ENCODE assay signal across 17 mouse cellular contexts in genomic region chr5:119833223-119834030, GRCm38 (mm10). TPM values are rescaled to one million over a fixed set of nuclear protein-coding genes. Genes with fewer than 3 reads are reported as not detected.
DNase-seq lines count a peak whose midpoint lies in the region; ATAC-seq and TF ChIP-seq lines count a peak whose summit lies in the region.
"Had no signal": no experiment of that assay in that cellular context is flagged by ENCODE, and none has a peak within 500 bp of the region (broad histone marks: within the 10 kb centered on the region; RNA-seq: fewer than 3 reads in every experiment).

No protein-coding gene starts in this region.

- peak overlapping the region; percentile 40 for H3K9ac ChIP-seq in heart, adult 2 months (ENCODE audit: low read depth, low read length)
- peak overlapping the region; percentile 98 for H3K9ac ChIP-seq in lung, embryonic 14.5 days
- peak overlapping the region; percentile 78 for H3K9ac ChIP-seq in heart, postnatal 0 days (replicated peaks; ENCODE audit: low read depth, low read length)
- H3K9ac ChIP-seq: liver, postnatal 0 days; midbrain, embryonic 13.5 days; neural tube, embryonic 13.5 days had no signal

- TF ChIP-seq CTCF in heart, adult 2 months (IDR thresholded peaks at IDR 0.05), result no peak
- no peak for TF ChIP-seq CTCF in lung, embryonic 14.5 days (IDR thresholded peaks at IDR 0.05; ENCODE audit: low read depth)
- no peak for TF ChIP-seq CTCF in brain, embryonic 14.5 days (IDR thresholded peaks at IDR 0.05; ENCODE audit: borderline replicate concordance, extremely low read depth, insufficient read depth, insufficient read length)
- TF ChIP-seq CTCF in heart, postnatal 0 days (IDR thresholded peaks at IDR 0.05; ENCODE audit: low read depth), result no peak

- TF ChIP-seq EP300 in heart, adult 2 months (IDR thresholded peaks at IDR 0.05; ENCODE audit: insufficient read depth, low read depth, low read length), result no peak
- TF ChIP-seq EP300 in heart, postnatal 0 days (IDR thresholded peaks at IDR 0.05; ENCODE audit: low read depth), result no peak

- peak overlapping the region; percentile 46; the same call in 1 of the 2 replicates for H3K4me3 ChIP-seq in heart, adult 2 months
- H3K4me3 ChIP-seq in lung, embryonic 14.5 days (ENCODE audit: low read depth, low read length), result peak overlapping the region; percentile 63
- peak overlapping the region; percentile 59 for H3K4me3 ChIP-seq in heart, postnatal 0 days (ENCODE audit: low read depth, low read length)
- H3K4me3 ChIP-seq: midbrain, embryonic 13.5 days; neural tube, embryonic 13.5 days had no signal

- no peaks in the 10 kb centered on the region for H3K79me2 ChIP-seq in heart, adult 2 months (replicated peaks; ENCODE audit: control insufficient read depth, insufficient read depth, low read length)

- no peak for ATAC-seq in lung, embryonic 14.5 days (ENCODE audit: insufficient read depth)
- ATAC-seq in heart, postnatal 0 days (ENCODE audit: insufficient read depth, low read depth), result no peak
- ATAC-seq: inflammation-experienced regulatory T-cells, adult 6 months; liver, postnatal 0 days; midbrain, embryonic 13.5 days had no signal

- H3K9me3 ChIP-seq in lung, embryonic 14.5 days (ENCODE audit: low read depth, low read length), result no peaks in the 10 kb centered on the region
- H3K9me3 ChIP-seq in heart, postnatal 0 days (replicated peaks; ENCODE audit: control insufficient read depth, low read length), result no peaks in the 10 kb centered on the region
- H3K9me3 ChIP-seq: midbrain, embryonic 13.5 days; neural tube, embryonic 13.5 days had no signal

- TF ChIP-seq POLR2A in heart, adult 2 months (IDR thresholded peaks at IDR 0.05; ENCODE audit: insufficient read depth, low read depth, low read length), result no peak
- no peak for TF ChIP-seq POLR2A in brain, embryonic 14.5 days (IDR thresholded peaks at IDR 0.05; ENCODE audit: borderline replicate concordance, extremely low read depth, insufficient read depth, insufficient read length, poor library complexity, severe bottlenecking)

- H3K27ac ChIP-seq in heart, adult 2 months, result peak overlapping the region; percentile 72
- peak overlapping the region; percentile 97 for H3K27ac ChIP-seq in lung, embryonic 14.5 days (ENCODE audit: low read depth)
- H3K27ac ChIP-seq in heart, postnatal 0 days (ENCODE audit: low read depth), result peak overlapping the region; percentile 79
- H3K27ac ChIP-seq: midbrain, embryonic 13.5 days; neural tube, embryonic 13.5 days had no signal

- H3K4me2 ChIP-seq in lung, embryonic 14.5 days, result peak overlapping the region; percentile 84
- H3K4me2 ChIP-seq in heart, postnatal 0 days (ENCODE audit: low read depth, low read length), result peak overlapping the region; percentile 75
- H3K4me2 ChIP-seq: midbrain, embryonic 13.5 days; neural tube, embryonic 13.5 days had no signal

- intact Hi-C loops in heart, adult 2 months (cut with DNase I), result no loop called here
- intact Hi-C loops in heart, postnatal 14 days (cut with DNase I), result no loop called here

- DNase-seq in heart, adult 2 months, result no peak
- DNase-seq in heart, postnatal 14 days, result no peak
- DNase-seq in lung, embryonic 14.5 days, result peak; percentile 57
- DNase-seq in lung, postnatal 25 days (ENCODE audit: low spot score), result no peak
- peak; percentile 14 for DNase-seq in brain, embryonic 14.5 days (ENCODE audit: low read depth)
- no peak for DNase-seq in heart, postnatal 0 days (ENCODE audit: low spot score)
- DNase-seq in testis, postnatal 10 days (ENCODE audit: low spot score), result no peak
- no peak for DNase-seq in kidney, postnatal 14 days
- DNase-seq: cerebellum, adult 8-10 months; layer of hippocampus, adult 9-11 months; liver, postnatal 0 days; thymus, postnatal 4 days had no signal

- no peaks in the 10 kb centered on the region for H3K4me1 ChIP-seq in heart, adult 2 months (ENCODE audit: control insufficient read depth, insufficient read depth, low read length)
- H3K4me1 ChIP-seq in lung, embryonic 14.5 days (ENCODE audit: insufficient read depth), result no peaks in the 10 kb centered on the region
- no peaks in the 10 kb centered on the region for H3K4me1 ChIP-seq in heart, postnatal 0 days (ENCODE audit: control insufficient read depth, insufficient read depth)
- H3K4me1 ChIP-seq: neural tube, embryonic 13.5 days had no signal

- H3K27me3 ChIP-seq in heart, adult 2 months (ENCODE audit: control insufficient read depth, insufficient read depth, low read length), result no peaks in the 10 kb centered on the region; the same call in 1 of the 2 replicates
- peaks cover 49% of the 10 kb centered on the region for H3K27me3 ChIP-seq in lung, embryonic 14.5 days (ENCODE audit: insufficient read depth, low read length)
- peaks cover 29% of the 10 kb centered on the region; the same call in 1 of the 2 replicates for H3K27me3 ChIP-seq in heart, postnatal 0 days (ENCODE audit: control insufficient read depth, insufficient read depth, low read length)

- WGBS in heart, adult 2 months, result 40% methylated on average over 8 of the region's 8 CpGs
- WGBS in lung, embryonic 14.5 days, result 3% methylated on average over 8 of the region's 8 CpGs
- WGBS in heart, postnatal 0 days, result 30% methylated on average over 8 of the region's 8 CpGs

- no peaks in the 10 kb centered on the region for H3K36me3 ChIP-seq in heart, adult 2 months (ENCODE audit: control insufficient read depth, insufficient read depth, low read length)
- peaks cover 15% of the 10 kb centered on the region for H3K36me3 ChIP-seq in lung, embryonic 14.5 days (ENCODE audit: insufficient read depth)
- H3K36me3 ChIP-seq in heart, postnatal 0 days (replicated peaks; ENCODE audit: control insufficient read depth, insufficient read depth, low read length), result no peaks in the 10 kb centered on the region
- H3K36me3 ChIP-seq: midbrain, embryonic 13.5 days; neural tube, embryonic 13.5 days had no signal

RNA-seq across cellular contexts. Expression of gene Tbx5, which starts 1.0 kb away (rescaled TPM):
- total RNA-seq in heart, adult 2 months (2021), result 10 to 100 TPM; 22.6 to 36.9 TPM
- 26.5 and 27.0 TPM in 2 replicates for polyA plus RNA-seq in heart, adult 2 months (2012; rRNA removed)
- 10 to 100 TPM; 18.9 to 36.8 TPM for total RNA-seq in heart, postnatal 14 days (2021)
- 57.7 and 59.4 TPM in 2 replicates for polyA plus RNA-seq in lung, embryonic 14.5 days (2014; fragmentation: Nextera tagmentation; extraction: Ambion mirVana)
- 0.05 and 0.10 TPM in 2 replicates for polyA plus RNA-seq in brain, embryonic 14.5 days (2012; rRNA removed)
- 17.3 and 22.8 TPM in 2 replicates for total RNA-seq in heart, postnatal 0 days (2014; rRNA removed; ENCODE audit: low replicate concordance)
- 29.2 and 31.1 TPM in 2 replicates for polyA plus RNA-seq in heart, postnatal 0 days (2015; fragmentation: Nextera tagmentation; extraction: Ambion mirVana)
- total RNA-seq: left cerebral cortex, postnatal 14 days had no signal
- polyA plus RNA-seq: inflammation-experienced regulatory T-cells, adult 6 months; liver, postnatal 0 days; midbrain, embryonic 13.5 days; spleen, adult 2 months had no signal

Comparison
In these comparisons a context has a peak if more than half of its experiments do, and no peak if none do; other contexts are left out.
1. DNase-seq: peak in lung, embryonic 14.5 days (single experiment) and brain, embryonic 14.5 days (single experiment); none in heart, adult 2 months (0 of 2), heart, postnatal 14 days (0 of 2), lung, postnatal 25 days (single experiment), heart, postnatal 0 days (single experiment), testis, postnatal 10 days (single experiment) and kidney, postnatal 14 days (single experiment).
2. H3K9ac ChIP-seq: peak in every context shown above with its lines; median percentile 98 in lung, embryonic 14.5 days; 78 in heart, postnatal 0 days; 40 in heart, adult 2 months.
3. RNA of gene Tbx5, which starts 1.0 kb away (polyA plus RNA-seq): 57.7 to 59.4 TPM in lung, embryonic 14.5 days, 29.2 to 31.1 TPM in heart, postnatal 0 days and 26.5 to 27.0 TPM in heart, adult 2 months; 0.05 to 0.10 TPM in brain, embryonic 14.5 days; every median in the first group is over 10 times any median in the second.
4. Peak in every context shown above with its lines, with median percentiles within 50 percentile points of each other: H3K27ac ChIP-seq and H3K4me3 ChIP-seq.